Mouse (Mus musculus) lung, adult 2 months (tissue): ENCODE data around the gene Tacr1.

Experiments used
- CTCF ChIP-seq: fragments of 200-500 bp; IDR thresholded peaks from 2 replicates; pipeline ENCODE4 v1.5.1; 2011; ENCODE audit warnings: mild to moderate bottlenecking, low read length, control low read depth; ENCODE audit not compliant: insufficient read depth
- POLR2A ChIP-seq: fragments of 200-500 bp; IDR thresholded peaks from 2 replicates; pipeline ENCODE4 v1.6.1; 2011; ENCODE audit warnings: low read depth, mild to moderate bottlenecking, control low read depth, low read length, borderline replicate concordance; ENCODE audit errors: extremely low read depth

- TF ChIP-seq POLR2A (no peak), CTCF (no peak)
These were observed 126.5 kb downstream of the Tacr1 start for GRCm38 (mm10) chr6:82528631-82529030.
